Mouse (Mus musculus) WW6 (cell line): ENCODE data around the gene 4930402H24Rik.

Experiments
- DNase-seq: peaks from one replicate; pipeline ENCODE4 v3.0.0-alpha.2; 2013; ENCODE audit warnings: low read depth, low spot score

The 4930402H24Rik gene

GRCm38 (mm10) chr2:130905751-130906583 lies at the start of gene 4930402H24Rik, which contains the start of gene Atrn:
4930402H24Rik (minus strand) TSS chr2:130906406.
Atrn (plus strand) TSS chr2:130906495.
- DNase-seq = peak; percentile 69

- DNase-seq = peak; percentile 29
Measured at GRCm38 (mm10) chr2:130950548-130950947, 44.3 kb upstream of the 4930402H24Rik start.

- DNase-seq = no peak
Measured at GRCm38 (mm10) chr2:130949781-130950180, 43.6 kb upstream of the 4930402H24Rik start.

GRCm38 (mm10) chr2:130932865-130933264 lies 26.7 kb upstream of the 4930402H24Rik start:
- DNase-seq = no peak

GRCm38 (mm10) chr2:130929994-130930393 lies 23.8 kb upstream of the 4930402H24Rik start:
- no peak for DNase-seq

- DNase-seq = no peak
Measured at GRCm38 (mm10) chr2:130928530-130928929, 22.3 kb upstream of the 4930402H24Rik start.

- DNase-seq = no peak
Measured at GRCm38 (mm10) chr2:130928031-130928430, 21.8 kb upstream of the 4930402H24Rik start.

GRCm38 (mm10) chr2:130924950-130925349 lies 18.7 kb upstream of the 4930402H24Rik start:
- DNase-seq = no peak

- DNase-seq = no peak
Measured at GRCm38 (mm10) chr2:130919062-130919593, 12.9 kb upstream of the 4930402H24Rik start.

- DNase-seq = no peak
Measured at GRCm38 (mm10) chr2:130917686-130918085, 11.5 kb upstream of the 4930402H24Rik start.

- DNase-seq = no peak
Measured at GRCm38 (mm10) chr2:130916521-130917147, 10.4 kb upstream of the 4930402H24Rik start.

GRCm38 (mm10) chr2:130914873-130915272 lies 8.7 kb upstream of the 4930402H24Rik start:
- DNase-seq = no peak

GRCm38 (mm10) chr2:130911691-130912090 lies 5.5 kb upstream of the 4930402H24Rik start:
- DNase-seq = no peak

- DNase-seq = no peak
Measured at GRCm38 (mm10) chr2:130906584-130907315, 544 bp upstream of the 4930402H24Rik start.

- DNase-seq = no peak
Measured at GRCm38 (mm10) chr2:130898783-130899182, 7.4 kb downstream of the 4930402H24Rik start.

GRCm38 (mm10) chr2:130897856-130898255 lies 8.3 kb downstream of the 4930402H24Rik start:
- no peak for DNase-seq

- DNase-seq = no peak
Measured at GRCm38 (mm10) chr2:130896944-130897343, 9.3 kb downstream of the 4930402H24Rik start.

GRCm38 (mm10) chr2:130887456-130887855 lies 18.8 kb downstream of the 4930402H24Rik start:
- DNase-seq = no peak

GRCm38 (mm10) chr2:130886983-130887382 lies 19.2 kb downstream of the 4930402H24Rik start:
- no peak for DNase-seq

- no peak for DNase-seq
Measured at GRCm38 (mm10) chr2:130877376-130877775, 28.8 kb downstream of the 4930402H24Rik start.

GRCm38 (mm10) chr2:130870916-130871315 lies 35.3 kb downstream of the 4930402H24Rik start:
- no peak for DNase-seq

GRCm38 (mm10) chr2:130862091-130862490 lies 44.1 kb downstream of the 4930402H24Rik start:
- no peak for DNase-seq
